Mouse (Mus musculus) CH12.LX (cell line): Measurements from ENCODE around the gene Iqch. TPM values are rescaled to one million over a fixed set of nuclear protein-coding genes. Genes with fewer than 3 reads are reported as not detected.

Experiments used
- DNase-seq: peaks from one replicate; pipeline ENCODE4 v3.0.0-alpha.2; 2013; ENCODE audit errors: extremely low read depth
- H3K27ac ChIP-seq: 2 replicates; pipeline ENCODE4 v1.5.1; 2012; ENCODE audit warnings: low read depth, mild to moderate bottlenecking, control low read depth, moderate library complexity; ENCODE audit not compliant: insufficient read depth
- H3K27me3 ChIP-seq: replicated peaks from 2 replicates; pipeline ENCODE3; 2012; ENCODE audit warnings: inconsistent platforms
- H3K36me3 ChIP-seq, 2 experiments: replicated peaks in 1 of 2; 2 replicates each; pipeline versions ENCODE3 to v1.6.1; 2012; ENCODE audit warnings: inconsistent platforms in 1 of 2, low read length in 1 of 2, mild to moderate bottlenecking in 1 of 2, mixed read lengths in 1 of 2, moderate library complexity in 1 of 2; ENCODE audit not compliant: control insufficient read depth in 1 of 2, insufficient read depth in 1 of 2
- H3K4me1 ChIP-seq, 2 experiments: 2 replicates each; pipeline ENCODE4 v1.6.1; 2012; ENCODE audit warnings: inconsistent platforms in 1 of 2, moderate library complexity in 1 of 2; ENCODE audit not compliant: insufficient read depth in 2 of 2, control insufficient read depth in 1 of 2
- H3K4me2 ChIP-seq: 2 replicates; pipeline ENCODE4 v1.6.1; 2012; ENCODE audit warnings: low read depth, mild to moderate bottlenecking, control low read depth; ENCODE audit not compliant: poor library complexity, insufficient read depth, severe bottlenecking
- H3K4me3 ChIP-seq, 3 experiments: fragments of 150-350 bp in 1 of 3; sonication (generic) in 1 of 3; replicated peaks in 1 of 3; 2 replicates each; pipeline versions ENCODE3 to v1.5.1; 2011 to 2012; ENCODE audit warnings: low read depth in 2 of 3, low read length in 2 of 3, mild to moderate bottlenecking in 2 of 3, moderate library complexity in 2 of 3, control low read depth in 1 of 3, improper control_type of control experiment in 1 of 3, inconsistent platforms in 1 of 3, mixed read lengths in 1 of 3; ENCODE audit not compliant: poor library complexity in 1 of 3
- H3K79me2 ChIP-seq: replicated peaks from 2 replicates; pipeline ENCODE4 v1.6.1; 2012; ENCODE audit warnings: mild to moderate bottlenecking, moderate library complexity; ENCODE audit not compliant: control insufficient read depth, poor library complexity, insufficient read depth, severe bottlenecking; ENCODE audit errors: extremely low read depth
- H3K9ac ChIP-seq: 2 replicates; pipeline ENCODE4 v1.6.1; 2012; ENCODE audit warnings: low read depth, mild to moderate bottlenecking, control low read depth, moderate library complexity; ENCODE audit not compliant: insufficient read depth
- H3K9me3 ChIP-seq: replicated peaks from 2 replicates; pipeline ENCODE3; 2012; ENCODE audit warnings: low read length, inconsistent platforms, mixed read lengths
- ELF1 ChIP-seq: IDR thresholded peaks from 2 replicates; pipeline ENCODE4 v1.6.1; 2014; ENCODE audit warnings: low read depth, mild to moderate bottlenecking, inconsistent platforms, low read length, improper control_type of control experiment
- ETS1 ChIP-seq: conservative IDR thresholded peaks from 2 replicates; pipeline ENCODE4 v1.6.1; 2012; ENCODE audit warnings: low read depth, mild to moderate bottlenecking, inconsistent platforms, low read length, improper control_type of control experiment, moderate library complexity
- HCFC1 ChIP-seq: IDR thresholded peaks from 2 replicates; pipeline ENCODE4 v1.6.1; 2012; ENCODE audit warnings: low read depth, mild to moderate bottlenecking, inconsistent platforms, low read length, improper control_type of control experiment
- JUN ChIP-seq: IDR thresholded peaks from 2 replicates; pipeline ENCODE4 v1.6.1; 2011; ENCODE audit warnings: low read depth, mild to moderate bottlenecking, low read length, improper control_type of control experiment, moderate library complexity; ENCODE audit not compliant: insufficient read depth
- MAFK ChIP-seq: IDR thresholded peaks from 2 replicates; pipeline ENCODE4 v1.6.1; 2011; ENCODE audit warnings: low read length, improper control_type of control experiment; ENCODE audit not compliant: insufficient replicate concordance
- MAX ChIP-seq: IDR thresholded peaks from 2 replicates; pipeline ENCODE4 v1.6.1; 2011; ENCODE audit warnings: low read length, improper control_type of control experiment
- MAZ ChIP-seq: IDR thresholded peaks from 2 replicates; pipeline ENCODE4 v1.6.1; 2012; ENCODE audit warnings: low read depth, mild to moderate bottlenecking, inconsistent platforms, low read length, improper control_type of control experiment, moderate library complexity
- MEF2A ChIP-seq: IDR thresholded peaks from 2 replicates; pipeline ENCODE4 v1.6.1; 2014; ENCODE audit warnings: low read depth, mild to moderate bottlenecking, inconsistent platforms, low read length, improper control_type of control experiment, borderline replicate concordance
- MXI1 ChIP-seq: IDR thresholded peaks from 2 replicates; pipeline ENCODE4 v1.6.1; 2011; ENCODE audit warnings: mild to moderate bottlenecking, low read depth, low read length, improper control_type of control experiment
- MYC ChIP-seq: IDR thresholded peaks from 2 replicates; pipeline ENCODE4 v1.6.1; 2011; ENCODE audit warnings: low read depth, mild to moderate bottlenecking, improper control_type of control experiment, low read length
- NELFE ChIP-seq: IDR thresholded peaks from 2 replicates; pipeline ENCODE4 v1.6.1; 2011; ENCODE audit warnings: low read depth, low read length, improper control_type of control experiment
- NRF1 ChIP-seq: IDR thresholded peaks from 2 replicates; pipeline ENCODE4 v1.6.1; 2014; ENCODE audit warnings: low read depth, mild to moderate bottlenecking, inconsistent platforms, low read length, improper control_type of control experiment, moderate library complexity
- SIN3A ChIP-seq: IDR thresholded peaks from 2 replicates; pipeline ENCODE4 v1.6.1; 2012; ENCODE audit warnings: low read length, improper control_type of control experiment, inconsistent platforms
- SMC3 ChIP-seq: IDR thresholded peaks from 2 replicates; pipeline ENCODE4 v1.6.1; 2011; ENCODE audit warnings: low read depth, low read length, improper control_type of control experiment
- TCF12 ChIP-seq: IDR thresholded peaks from 2 replicates; pipeline ENCODE4 v1.6.1; 2014; ENCODE audit warnings: low read depth, mild to moderate bottlenecking, inconsistent platforms, low read length, improper control_type of control experiment
- UBTF ChIP-seq: IDR thresholded peaks from 2 replicates; pipeline ENCODE4 v1.6.1; 2012; ENCODE audit warnings: low read depth, mild to moderate bottlenecking, inconsistent platforms, low read length, improper control_type of control experiment, moderate library complexity
- USF1 ChIP-seq: IDR thresholded peaks from 2 replicates; pipeline ENCODE4 v1.6.1; 2014; ENCODE audit warnings: low read depth, mild to moderate bottlenecking, inconsistent platforms, low read length, improper control_type of control experiment
- ZC3H11A ChIP-seq: IDR thresholded peaks from 2 replicates; pipeline ENCODE4 v1.6.1; 2012; ENCODE audit warnings: low read depth, mild to moderate bottlenecking, inconsistent platforms, low read length, improper control_type of control experiment
- ZNF384 ChIP-seq: IDR thresholded peaks from 2 replicates; pipeline ENCODE4 v1.6.1; 2012; ENCODE audit warnings: low read depth, low read length, improper control_type of control experiment, inconsistent platforms
- dilution Hi-C: fragments of 300-500 bp; cut with MboI; formaldehyde crosslinking; loops from 2 replicates; pipeline ENCODE4 v1.14.3; 2020; ENCODE audit warnings: low sequenced_read_pairs; ENCODE audit not compliant: extremely low pct_unique_long_range_greater_than_20kb, extremely low pct_ligation_motif_present
- in situ Hi-C: fragments of 300-500 bp; cut with MboI; formaldehyde crosslinking; loops from 3 replicates; pipeline ENCODE4 v1.14.3; 2019; ENCODE audit warnings: low sequenced_read_pairs, low pct_ligation_motif_present, low pct_unique_long_range_greater_than_20kb, mixed read lengths
- polyA plus RNA-seq: library from polyadenylated mRNA; unstranded; fragments of >175 nt; gene quantifications from 2 replicates; pipeline ENCODE4 v1.2.1, GENCODE M21; 2012; ENCODE audit warnings: low read depth; ENCODE audit not compliant: insufficient read length
- total RNA-seq, 2 experiments: library from RNA; depleted of rRNA; stranded (reverse); fragments of 300-350 nt in 1 of 2; fragments of >200 nt in 1 of 2; gene quantifications; 2 replicates each; pipeline ENCODE4 v1.2.3; 2012 to 2014

Gene Iqch
- total and polyA plus RNA-seq, 3 experiments: 0.04 to 0.21 (median 0.15) TPM

- H3K4me2 ChIP-seq: no peak overlapping the region
- no peak for DNase-seq
- in situ Hi-C loops (no loop called here), dilution Hi-C loops (no loop called here)
- H3K79me2 ChIP-seq: no peaks in the 10 kb centered on the region
- no peak for TF ChIP-seq MYC
- TF ChIP-seq USF1: no peak
- TF ChIP-seq MEF2A: no peak
- TF ChIP-seq SIN3A: no peak
- TF ChIP-seq MAFK: no peak
- no peak for TF ChIP-seq JUN
- TF ChIP-seq MXI1: no peak
- TF ChIP-seq UBTF: no peak
- TF ChIP-seq ZC3H11A: no peak
- TF ChIP-seq MAX: no peak
- TF ChIP-seq NELFE: no peak
- TF ChIP-seq NRF1: no peak
- TF ChIP-seq ETS1: no peak
- TF ChIP-seq ELF1: no peak
- TF ChIP-seq MAZ: no peak
- no peak for TF ChIP-seq HCFC1
- TF ChIP-seq TCF12: no peak
- TF ChIP-seq SMC3: no peak
- no peak overlapping the region for H3K4me3 ChIP-seq
- H3K9me3 ChIP-seq: no peaks in the 10 kb centered on the region
- H3K9ac ChIP-seq: no peak overlapping the region
- peaks cover 0 to under 1% of the 10 kb centered on the region in 2 experiments; a peak in 1 of 4 replicates for H3K4me1 ChIP-seq
- H3K36me3 ChIP-seq: no peaks in the 10 kb centered on the region
- H3K27me3 ChIP-seq: no peaks in the 10 kb centered on the region
- H3K27ac ChIP-seq: no peak overlapping the region
Observed at GRCm38 (mm10) chr9:63493746-63494145, 108.5 kb downstream of the Iqch start.

- dilution Hi-C loops: no loop called here
- DNase-seq: no peak
- H3K4me3 ChIP-seq: no peak overlapping the region
- no peaks in the 10 kb centered on the region for H3K27me3 ChIP-seq
- no peaks in the 10 kb centered on the region for H3K9me3 ChIP-seq
- no peak overlapping the region for H3K4me2 ChIP-seq
- no peak overlapping the region for H3K27ac ChIP-seq
- no peaks in the 10 kb centered on the region for H3K36me3 ChIP-seq
- no peaks in the 10 kb centered on the region for H3K79me2 ChIP-seq
- no peaks in the 10 kb centered on the region for H3K4me1 ChIP-seq
- no peak overlapping the region for H3K9ac ChIP-seq
- TF ChIP-seq ZNF384 (no peak), USF1 (no peak), UBTF (no peak), MYC (no peak)
- TF ChIP-seq, all 38 proteins: peak for 0
- in situ Hi-C loops: no loop called here
Observed at GRCm38 (mm10) chr9:63492291-63492690, 110.0 kb downstream of the Iqch start.
